Mouse (Mus musculus): Measurements from ENCODE around the gene Dlx1. TPM values are rescaled to one million over a fixed set of nuclear protein-coding genes. Genes with fewer than 3 reads are reported as not detected.

The Dlx1 gene
- total and polyA plus RNA-seq, 3 experiments, result 0.11 to 0.27 (median 0.21) TPM

GRCm38 (mm10) chr2:71526595-71527322 is 1.2 kb upstream of the Dlx1 start:
- Histone ChIP-seq H3K27me3 (replicated peaks) (no peaks in the 10 kb centered on the region), H3K4me2 (ENCODE audit: insufficient read depth, low read depth, poor library complexity, severe bottlenecking) (no peak overlapping the region), H3K4me1 (ENCODE audit: control insufficient read depth in 1 of 2, insufficient read depth in 2 of 2) (peaks cover 0 to 10% of the 10 kb centered on the region in 2 experiments; a peak in 2 of 4 replicates), H3K79me2 (replicated peaks; ENCODE audit: control insufficient read depth, extremely low read depth, insufficient read depth, poor library complexity, severe bottlenecking) (no peaks in the 10 kb centered on the region), H3K9me3 (replicated peaks; ENCODE audit: low read length) (peaks cover 19% of the 10 kb centered on the region), H3K4me3 (replicated peaks in 1 of 3; ENCODE audit: low read depth in 2 of 3, low read length in 2 of 3, poor library complexity in 1 of 3) (no peak overlapping the region), H3K36me3 (replicated peaks in 1 of 2; ENCODE audit: control insufficient read depth in 1 of 2, insufficient read depth in 1 of 2, low read length in 1 of 2) (no peaks in the 10 kb centered on the region), H3K27ac (ENCODE audit: insufficient read depth, low read depth) (no peak overlapping the region), H3K9ac (ENCODE audit: insufficient read depth, low read depth) (no peak overlapping the region)
- in situ Hi-C loops (cut with MboI; ENCODE audit: low pct_ligation_motif_present, low pct_unique_long_range_greater_than_20kb, low sequenced_read_pairs) (loop anchor here (5.0 to 25.0 kb wide), 2 partner anchors 69 to 239 kb away; no protein-coding TSS in a partner anchor), dilution Hi-C loops (cut with MboI; ENCODE audit: extremely low pct_ligation_motif_present, extremely low pct_unique_long_range_greater_than_20kb, low sequenced_read_pairs) (no loop called here)
- DNase-seq (ENCODE audit: extremely low read depth), result no peak
- TF ChIP-seq USF1 (IDR thresholded peaks at IDR 0.05; ENCODE audit: low read depth, low read length) (no peak), IRF4 (IDR thresholded peaks at IDR 0.05; ENCODE audit: low read depth, low read length) (no peak), MAZ (IDR thresholded peaks at IDR 0.05; ENCODE audit: low read depth, low read length) (no peak), ZNF384 (IDR thresholded peaks at IDR 0.05; ENCODE audit: low read depth, low read length) (no peak), RAD21 (IDR thresholded peaks at IDR 0.05; ENCODE audit: low read depth, low read length) (no peak), MYC (IDR thresholded peaks at IDR 0.05; ENCODE audit: low read depth, low read length) (no peak), EP300 (IDR thresholded peaks at IDR 0.05; ENCODE audit: low read length) (no peak), JUND (conservative IDR thresholded peaks at IDR 0.05; ENCODE audit: low read depth, low read length) (no peak), RCOR1 (conservative IDR thresholded peaks at IDR 0.05; ENCODE audit: low read depth, low read length) (no peak), ZMIZ1 (IDR thresholded peaks at IDR 0.05; ENCODE audit: low read depth, low read length) (no peak), HCFC1 (IDR thresholded peaks at IDR 0.05; ENCODE audit: low read depth, low read length) (no peak)

GRCm38 (mm10) chr2:71527323-71528013 is 445 bp upstream of the Dlx1 start:
- H3K4me3 ChIP-seq (replicated peaks in 1 of 3; ENCODE audit: low read depth in 2 of 3, low read length in 2 of 3, poor library complexity in 1 of 3), result no peak overlapping the region

More at GRCm38 (mm10) chr2:71527323-71528013, 445 bp upstream of the Dlx1 start:
- in situ Hi-C loops (cut with MboI; ENCODE audit: low pct_ligation_motif_present, low pct_unique_long_range_greater_than_20kb, low sequenced_read_pairs) (loop anchor here (5.0 to 25.0 kb wide), 2 partner anchors 70 to 240 kb away; no protein-coding TSS in a partner anchor), dilution Hi-C loops (cut with MboI; ENCODE audit: extremely low pct_ligation_motif_present, extremely low pct_unique_long_range_greater_than_20kb, low sequenced_read_pairs) (no loop called here)
- H3K36me3 ChIP-seq (replicated peaks in 1 of 2; ENCODE audit: control insufficient read depth in 1 of 2, insufficient read depth in 1 of 2, low read length in 1 of 2), result no peaks in the 10 kb centered on the region
- H3K27me3 ChIP-seq (replicated peaks), result no peaks in the 10 kb centered on the region
- H3K4me1 ChIP-seq (ENCODE audit: control insufficient read depth in 1 of 2, insufficient read depth in 2 of 2), result peaks cover 0 to 10% of the 10 kb centered on the region in 2 experiments; a peak in 2 of 4 replicates
- H3K79me2 ChIP-seq (replicated peaks; ENCODE audit: control insufficient read depth, extremely low read depth, insufficient read depth, poor library complexity, severe bottlenecking), result no peaks in the 10 kb centered on the region
- H3K9me3 ChIP-seq (replicated peaks; ENCODE audit: low read length), result peaks cover 23% of the 10 kb centered on the region
- no peak for DNase-seq (ENCODE audit: extremely low read depth)
- TF ChIP-seq GABPA (IDR thresholded peaks at IDR 0.05; ENCODE audit: insufficient replicate concordance, low read depth, low read length) (no peak), SMC3 (IDR thresholded peaks at IDR 0.05; ENCODE audit: low read depth, low read length) (no peak), MAZ (IDR thresholded peaks at IDR 0.05; ENCODE audit: low read depth, low read length) (no peak), NRF1 (IDR thresholded peaks at IDR 0.05; ENCODE audit: low read depth, low read length) (no peak), MYC (IDR thresholded peaks at IDR 0.05; ENCODE audit: low read depth, low read length) (no peak), PAX5 (IDR thresholded peaks at IDR 0.05; ENCODE audit: low read length) (no peak), E2F4 (IDR thresholded peaks at IDR 0.05; ENCODE audit: insufficient replicate concordance, low read depth, low read length) (no peak), CHD2 (IDR thresholded peaks at IDR 0.05; ENCODE audit: low read length) (no peak), MEF2A (IDR thresholded peaks at IDR 0.05; ENCODE audit: borderline replicate concordance, low read depth, low read length) (no peak), ZC3H11A (IDR thresholded peaks at IDR 0.05; ENCODE audit: low read depth, low read length) (no peak), JUN (IDR thresholded peaks at IDR 0.05; ENCODE audit: insufficient read depth, low read depth, low read length) (no peak), TCF12 (IDR thresholded peaks at IDR 0.05; ENCODE audit: low read depth, low read length) (no peak), CTCF (conservative IDR thresholded peaks at IDR 0.05 in 1 of 2, IDR thresholded peaks at IDR 0.05 in 1 of 2; ENCODE audit: low read depth in 2 of 2, low read length in 2 of 2) (no peak)
- no peak overlapping the region for H3K4me2 ChIP-seq (ENCODE audit: insufficient read depth, low read depth, poor library complexity, severe bottlenecking)
- no peak overlapping the region for H3K27ac ChIP-seq (ENCODE audit: insufficient read depth, low read depth)
- no peak overlapping the region for H3K9ac ChIP-seq (ENCODE audit: insufficient read depth, low read depth)
